Mouse (Mus musculus): ENCODE data around the gene P3h4. TPM values are rescaled to one million over a fixed set of nuclear protein-coding genes. Genes with fewer than 3 reads are reported as not detected.

P3h4 gene
- polyA plus RNA-seq, 1 experiment from 2014 or later, result 4.6 TPM

GRCm38 (mm10) chr11:100360175-100360574 lies 54.5 kb downstream of the P3h4 start:
- no peak overlapping the region for H3K4me3 ChIP-seq (ENCODE audit: low read depth, low read length)
- no peak overlapping the region for H3K4me2 ChIP-seq (ENCODE audit: low read depth, low read length)
- no peak for TF ChIP-seq CTCF (IDR thresholded peaks at IDR 0.05; ENCODE audit: low read depth)
- TF ChIP-seq EP300 (IDR thresholded peaks at IDR 0.05; ENCODE audit: low read depth), result no peak
- no peaks in the 10 kb centered on the region for H3K36me3 ChIP-seq (replicated peaks; ENCODE audit: insufficient read depth, low read length)
- 44% methylated on average over 6 of the region's 6 CpGs for WGBS (ENCODE audit: insufficient replicate concordance)
- no peak overlapping the region for H3K27ac ChIP-seq (ENCODE audit: low read depth)
- no peak for DNase-seq
- ATAC-seq, result no peak
- H3K4me1 ChIP-seq (ENCODE audit: insufficient read depth), result peaks cover 4% of the 10 kb centered on the region; the same call in 1 of the 2 replicates
- peaks cover 57% of the 10 kb centered on the region for H3K27me3 ChIP-seq (ENCODE audit: insufficient read depth, low read length)
- no peak overlapping the region for H3K9ac ChIP-seq (replicated peaks)
- H3K9me3 ChIP-seq (ENCODE audit: low read length), result no peaks in the 10 kb centered on the region

Small RNA genes lying within 50 kb of the gene (microRNA-seq; reads per million reads assigned to microRNA genes)
- not detected for gene Gm27374

Other genes with a start within 250 kb of the P3h4 start
- not detected in 2 replicates for gene Krt9, start 221.6 kb downstream of the P3h4 start, polyA plus RNA-seq (2015; fragmentation: Nextera tagmentation; extraction: Ambion mirVana)
- 0.32 and 1.2 TPM in 2 replicates for gene Krt14, start 207.3 kb downstream of the P3h4 start, polyA plus RNA-seq (2015; fragmentation: Nextera tagmentation; extraction: Ambion mirVana)
- gene Krt16, start 165.9 kb downstream of the P3h4 start, polyA plus RNA-seq (2015; fragmentation: Nextera tagmentation; extraction: Ambion mirVana), result not detected in 2 replicates
- 0.08 and 0.09 TPM in 2 replicates for gene Krt17, start 153.8 kb downstream of the P3h4 start, polyA plus RNA-seq (2015; fragmentation: Nextera tagmentation; extraction: Ambion mirVana)
- not detected in 2 replicates for gene Krt42, start 145.0 kb downstream of the P3h4 start, polyA plus RNA-seq (2015; fragmentation: Nextera tagmentation; extraction: Ambion mirVana)
- gene Eif1, start 95.0 kb downstream of the P3h4 start, polyA plus RNA-seq (2015; fragmentation: Nextera tagmentation; extraction: Ambion mirVana), result 1,752 and 1,956 TPM in 2 replicates
- gene Gast, start 80.4 kb downstream of the P3h4 start, polyA plus RNA-seq (2015; fragmentation: Nextera tagmentation; extraction: Ambion mirVana), result not detected in 2 replicates
- gene Hap1, start 58.7 kb downstream of the P3h4 start, polyA plus RNA-seq (2015; fragmentation: Nextera tagmentation; extraction: Ambion mirVana), result 0.78 and 0.81 TPM in 2 replicates
- 17.5 and 18.9 TPM in 2 replicates for gene Jup, start 17.1 kb downstream of the P3h4 start, polyA plus RNA-seq (2015; fragmentation: Nextera tagmentation; extraction: Ambion mirVana)
- 7.4 and 9.0 TPM in 2 replicates for gene Fkbp10, start 861 bp upstream of the P3h4 start, polyA plus RNA-seq (2015; fragmentation: Nextera tagmentation; extraction: Ambion mirVana)
- 11.1 and 11.9 TPM in 2 replicates for gene Nt5c3b, start 27.0 kb upstream of the P3h4 start, polyA plus RNA-seq (2015; fragmentation: Nextera tagmentation; extraction: Ambion mirVana)
- 0.07 TPM in 2 replicates for gene Klhl10, start 27.1 kb upstream of the P3h4 start, polyA plus RNA-seq (2015; fragmentation: Nextera tagmentation; extraction: Ambion mirVana)
- gene Klhl11, start 57.9 kb upstream of the P3h4 start, polyA plus RNA-seq (2015; fragmentation: Nextera tagmentation; extraction: Ambion mirVana), result 0.88 and 1.3 TPM in 2 replicates
- gene Acly, start 113.2 kb upstream of the P3h4 start, polyA plus RNA-seq (2015; fragmentation: Nextera tagmentation; extraction: Ambion mirVana), result 24.4 and 29.8 TPM in 2 replicates
- 0.11 and 0.22 TPM in 2 replicates for gene Ttc25, start 130.8 kb upstream of the P3h4 start, polyA plus RNA-seq (2015; fragmentation: Nextera tagmentation; extraction: Ambion mirVana)
- gene Cnp, start 160.1 kb upstream of the P3h4 start, polyA plus RNA-seq (2015; fragmentation: Nextera tagmentation; extraction: Ambion mirVana), result 20.2 and 21.9 TPM in 2 replicates
- 18.3 and 19.2 TPM in 2 replicates for gene Nkiras2, start 204.4 kb upstream of the P3h4 start, polyA plus RNA-seq (2015; fragmentation: Nextera tagmentation; extraction: Ambion mirVana)
- 45.1 and 49.1 TPM in 2 replicates for gene Dnajc7, start 205.3 kb upstream of the P3h4 start, polyA plus RNA-seq (2015; fragmentation: Nextera tagmentation; extraction: Ambion mirVana)

All from liver, postnatal 0 days (tissue).